Mouse (Mus musculus): ENCODE results near the gene Impg1.

- TF ChIP-seq CTCF (IDR thresholded peaks at IDR 0.05; ENCODE audit: control insufficient read depth, insufficient read depth, insufficient replicate concordance, low read depth, low read length) (no peak), POLR2A (IDR thresholded peaks at IDR 0.05; ENCODE audit: control insufficient read depth, low read depth, low read length) (no peak)
These were observed 189.5 kb downstream of the Impg1 start for GRCm38 (mm10) chr9:80275772-80276134.
